Mouse (Mus musculus) limb, embryonic 11.5 days (tissue): ENCODE data around the gene Ugt1a7c. TPM values are rescaled to one million over a fixed set of nuclear protein-coding genes. Genes with fewer than 3 reads are reported as not detected.
"Not testable (repeated sequence)": the region's sequence is repeated elsewhere in the genome, so short reads cannot be mapped to it uniquely, and the experiment has no call there.

Experiments
- ATAC-seq: fragments of 200-750 bp; cut with Nextera tagmentation; 2 replicates; pipeline ENCODE4 v1.8.0; 2017; ENCODE audit warnings: low read depth; ENCODE audit not compliant: insufficient number of reproducible peaks, low FRiP score, low TSS enrichment
- DNase-seq: peaks from one replicate; pipeline ENCODE4 v3.0.0-alpha.2; 2015; ENCODE audit warnings: low spot score
- H3K27ac ChIP-seq: fragments of 300-500 bp; sonication (generic); replicated peaks from 2 replicates; pipeline ENCODE4 v1.5.1; 2014; ENCODE audit warnings: low read depth, mild to moderate bottlenecking, low read length
- H3K27me3 ChIP-seq: fragments of 300-500 bp; sonication (generic); 2 replicates; pipeline ENCODE4 v1.6.1; 2014; ENCODE audit warnings: mild to moderate bottlenecking, low read length, mixed read lengths; ENCODE audit not compliant: control insufficient read depth, insufficient read depth
- H3K36me3 ChIP-seq: fragments of 300-500 bp; sonication (generic); 2 replicates; pipeline ENCODE4 v1.6.1; 2014; ENCODE audit warnings: mild to moderate bottlenecking, low read length, moderate library complexity, mixed read lengths; ENCODE audit not compliant: control insufficient read depth, insufficient read depth
- H3K4me1 ChIP-seq: fragments of 300-500 bp; sonication (generic); 2 replicates; pipeline ENCODE4 v1.6.1; 2014; ENCODE audit warnings: low read length, mixed read lengths; ENCODE audit not compliant: control insufficient read depth, insufficient read depth
- H3K4me2 ChIP-seq: fragments of 300-500 bp; sonication (generic); 2 replicates; pipeline ENCODE4 v1.6.1; 2014; ENCODE audit warnings: low read depth, mild to moderate bottlenecking, moderate library complexity; ENCODE audit not compliant: severe bottlenecking
- H3K4me3 ChIP-seq: fragments of 300-500 bp; sonication (generic); 2 replicates; pipeline ENCODE4 v1.5.1; 2014; ENCODE audit warnings: low read depth, low read length
- H3K9ac ChIP-seq: fragments of 300-500 bp; sonication (generic); 2 replicates; pipeline ENCODE4 v1.6.1; 2014; ENCODE audit warnings: mild to moderate bottlenecking, low read length
- H3K9me3 ChIP-seq: fragments of 300-500 bp; sonication (generic); 2 replicates; pipeline ENCODE4 v1.6.1; 2016; ENCODE audit warnings: low read length; ENCODE audit not compliant: control insufficient read depth
- WGBS: fragments of 180-500 bp; shearing (Covaris S2); extraction: QIAGEN DNeasy Blood & Tissue Kit; methylation state at CpG from one replicate; pipeline ENCODE4 v1.1.7; 2014; 5-methylcytosine and 5-hydroxymethylcytosine counted together
- polyA plus RNA-seq: library from polyadenylated mRNA; unstranded; fragments of >200 nt; fragmentation: Nextera tagmentation; extraction: Ambion mirVana; gene quantifications from 2 replicates; pipeline ENCODE4 v1.2.1, GENCODE M21; 2014

Gene Ugt1a7c
- polyA plus RNA-seq, 1 experiment from 2014 or later = 0.79 TPM

DNA sequence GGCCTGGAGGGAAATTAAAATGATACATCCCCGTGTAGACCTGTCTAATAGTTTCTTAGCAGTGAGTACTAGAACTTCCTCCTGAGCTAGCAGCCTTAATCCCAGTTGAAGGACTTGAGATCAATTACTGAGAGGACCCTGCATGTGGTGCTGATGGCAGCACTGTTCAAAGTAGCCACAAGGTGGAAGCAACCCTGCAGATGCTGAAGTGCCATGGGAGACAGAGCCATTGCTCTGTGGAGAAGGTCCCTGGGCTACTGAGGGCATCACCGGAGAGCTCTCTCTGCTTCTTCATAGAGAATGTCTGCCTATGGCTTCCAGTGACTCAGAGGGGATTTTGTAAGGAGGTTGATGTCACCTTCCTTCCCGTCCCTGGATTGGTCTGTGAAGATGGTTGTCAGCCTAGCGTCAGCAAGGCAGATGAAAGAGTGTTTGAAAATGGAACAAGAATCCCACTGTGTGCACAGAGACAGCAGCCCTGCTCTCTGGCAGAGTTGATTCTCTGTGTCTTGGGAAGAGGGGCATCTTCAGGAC is 31.0 kb downstream of the Ugt1a7c start:
- DNase-seq, H3K27me3 ChIP-seq, H3K9ac ChIP-seq, H3K27ac ChIP-seq, H3K4me1 ChIP-seq, H3K9me3 ChIP-seq, H3K4me2 ChIP-seq, ATAC-seq, H3K4me3 ChIP-seq, H3K36me3 ChIP-seq: not testable (repeated sequence)
- WGBS = 82% methylated on average over 4 of the region's 4 CpGs

DNA sequence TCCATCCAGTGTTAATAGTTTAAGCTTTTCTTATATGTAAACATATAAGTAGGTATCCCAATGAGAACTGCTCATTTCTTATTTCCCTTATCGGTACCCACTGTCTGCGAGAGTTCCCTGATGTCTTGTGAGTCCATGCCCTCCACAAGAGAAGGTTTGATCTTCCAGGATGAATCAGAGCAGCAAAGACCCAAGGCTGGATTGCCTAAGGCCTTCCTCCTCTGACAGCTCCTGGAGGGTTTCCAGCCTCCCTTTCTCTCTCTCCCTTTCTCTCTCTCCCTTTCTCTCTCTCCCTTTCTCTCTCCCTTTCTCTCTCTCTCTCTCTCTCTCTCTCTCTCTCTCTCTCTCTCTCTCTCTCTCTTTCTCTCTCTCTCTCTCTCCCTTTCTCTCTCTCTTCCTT is 34.2 kb downstream of the Ugt1a7c start:
- DNase-seq, H3K36me3 ChIP-seq, H3K4me1 ChIP-seq, H3K4me3 ChIP-seq, ATAC-seq, H3K9ac ChIP-seq, H3K4me2 ChIP-seq, H3K27ac ChIP-seq, H3K27me3 ChIP-seq, H3K9me3 ChIP-seq: not testable (repeated sequence)
- WGBS = 89% methylated on average over 2 of the region's 2 CpGs

DNA sequence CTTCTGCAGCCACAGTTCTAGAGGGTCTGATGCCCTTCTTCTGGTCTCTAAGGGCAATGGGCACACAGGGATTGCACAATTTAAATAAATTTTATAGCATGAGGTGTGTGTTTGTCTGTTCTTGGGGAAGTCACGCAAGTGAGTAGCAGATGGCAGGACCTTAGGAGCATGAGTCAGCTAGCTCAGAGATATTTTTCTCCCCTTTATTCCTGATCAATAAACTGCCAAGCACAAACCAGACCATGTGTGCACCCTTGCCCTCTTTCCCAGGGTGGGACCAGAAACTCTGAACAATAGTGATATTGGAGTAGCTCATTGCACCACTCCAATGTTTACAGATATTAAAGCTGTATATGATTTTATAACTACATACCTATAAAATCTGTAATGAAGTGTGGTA is 35.4 kb downstream of the Ugt1a7c start:
- not testable (repeated sequence) for ATAC-seq, H3K9me3 ChIP-seq
- WGBS = 80% methylated on average over 1 of the region's 1 CpGs

DNA sequence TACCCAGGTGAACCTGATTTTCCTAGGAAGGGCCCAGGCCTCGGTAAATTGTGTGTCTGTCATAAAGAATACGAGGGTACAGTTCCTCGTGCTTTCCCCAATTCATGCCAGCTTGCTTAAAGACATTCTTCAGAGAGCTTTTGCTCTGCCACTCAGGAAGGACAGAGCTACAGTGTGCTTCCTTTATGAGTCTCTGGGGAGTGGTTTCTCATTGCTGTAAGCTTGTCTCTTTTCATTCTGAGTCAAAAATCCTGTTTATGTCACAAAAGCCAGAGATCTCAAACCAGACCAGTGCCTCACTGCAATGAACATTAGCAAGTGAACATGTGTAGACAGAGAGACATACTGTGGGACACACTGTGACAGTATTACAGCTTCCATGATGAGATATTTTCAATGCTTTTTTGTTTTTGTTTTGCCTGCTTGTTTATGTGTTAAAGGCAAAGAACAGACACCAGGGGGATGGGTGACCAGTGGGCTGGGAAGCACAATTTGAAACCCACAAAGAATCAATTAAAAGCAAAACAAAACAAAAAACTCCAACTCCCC is 39.1 kb downstream of the Ugt1a7c start:
- no peaks in the 10 kb centered on the region for H3K27me3 ChIP-seq
- no peak overlapping the region for H3K4me3 ChIP-seq
- no peaks in the 10 kb centered on the region for H3K9me3 ChIP-seq
- ATAC-seq (no peak), DNase-seq (no peak)
- no peak overlapping the region for H3K9ac ChIP-seq
- no peak overlapping the region for H3K27ac ChIP-seq
- no peaks in the 10 kb centered on the region for H3K4me1 ChIP-seq
- H3K36me3 ChIP-seq = no peaks in the 10 kb centered on the region
- 61% methylated on average over 3 of the region's 3 CpGs for WGBS
- H3K4me2 ChIP-seq = no peak overlapping the region

More for the DNA sequence above, 35.4 kb downstream of the Ugt1a7c start:
- H3K27ac ChIP-seq, H3K27me3 ChIP-seq, DNase-seq, H3K9ac ChIP-seq, H3K4me2 ChIP-seq, H3K4me3 ChIP-seq, H3K4me1 ChIP-seq, H3K36me3 ChIP-seq: not testable (repeated sequence)

DNA sequence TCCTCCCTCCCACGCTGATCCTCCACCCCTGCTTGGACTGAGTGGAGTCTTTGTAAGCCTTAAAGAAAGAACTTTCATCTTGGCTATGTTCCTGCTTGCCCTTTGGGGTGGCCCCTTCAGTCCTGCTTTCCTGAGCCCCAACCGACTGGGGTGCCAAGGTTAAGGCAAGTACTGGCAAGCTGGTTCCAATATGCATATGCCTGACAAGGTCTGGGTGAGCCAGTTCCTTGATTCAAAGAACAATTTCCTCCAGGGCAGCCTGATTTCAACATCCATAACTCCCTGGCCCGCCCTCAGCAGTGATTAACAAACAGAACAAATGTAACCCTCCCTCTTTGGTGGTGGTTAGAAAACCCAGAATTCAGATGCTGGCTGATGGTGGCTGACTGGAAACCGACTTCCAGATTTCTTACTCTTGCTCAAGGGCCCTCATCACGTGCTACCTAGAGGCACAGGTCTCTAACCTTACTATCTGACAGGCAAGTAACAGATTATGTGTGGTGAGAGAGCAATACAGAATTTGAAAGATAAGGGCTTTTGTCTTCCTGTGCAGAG is 39.7 kb downstream of the Ugt1a7c start, which contains the start of gene Ugt1a6a:
Gene Ugt1a6a, plus strand, starts transcription at position 353 of the 555 bp plus-strand sequence.
- not testable (repeated sequence) for H3K27ac ChIP-seq, H3K36me3 ChIP-seq, H3K27me3 ChIP-seq, H3K9ac ChIP-seq, DNase-seq, H3K4me1 ChIP-seq, H3K4me3 ChIP-seq, H3K9me3 ChIP-seq, H3K4me2 ChIP-seq, ATAC-seq
- WGBS = 55% methylated on average over 5 of the region's 5 CpGs

DNA sequence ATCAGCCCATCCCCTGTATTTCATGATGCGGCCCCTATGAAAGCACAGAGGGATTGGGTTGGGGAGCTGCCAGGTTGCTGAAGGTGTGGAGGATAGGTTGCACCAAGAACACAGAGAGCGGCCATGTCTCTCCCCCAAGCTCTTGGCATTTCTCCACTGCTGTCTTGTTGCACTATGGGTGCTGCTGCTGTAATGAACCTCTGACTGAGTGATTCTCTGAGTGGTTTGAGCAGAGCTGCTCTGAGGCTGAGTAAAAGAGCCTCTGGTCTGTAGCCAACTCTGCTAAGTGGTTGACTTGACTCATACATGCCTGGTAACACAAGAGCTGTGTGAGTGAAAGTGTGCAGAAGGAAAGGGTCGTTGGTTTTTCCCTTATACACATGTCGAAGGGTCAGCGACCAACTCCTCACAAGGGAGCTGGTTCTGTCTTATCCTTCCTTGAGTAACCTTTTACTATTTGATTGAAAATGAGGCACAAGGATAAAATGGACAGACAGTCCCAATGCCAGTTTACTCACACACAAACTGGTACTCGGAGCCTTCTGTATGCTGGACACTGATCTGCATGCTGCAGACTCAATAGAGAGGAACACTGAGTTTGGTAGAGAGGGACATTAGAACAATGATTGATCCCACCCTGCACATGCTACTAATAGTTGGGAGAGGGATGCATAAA is 40.5 kb downstream of the Ugt1a7c start:
- H3K36me3 ChIP-seq, H3K4me3 ChIP-seq, H3K9ac ChIP-seq, H3K4me2 ChIP-seq, H3K27ac ChIP-seq, DNase-seq, H3K4me1 ChIP-seq, H3K9me3 ChIP-seq, ATAC-seq, H3K27me3 ChIP-seq: not testable (repeated sequence)
- WGBS = 90% methylated on average over 5 of the region's 6 CpGs

DNA sequence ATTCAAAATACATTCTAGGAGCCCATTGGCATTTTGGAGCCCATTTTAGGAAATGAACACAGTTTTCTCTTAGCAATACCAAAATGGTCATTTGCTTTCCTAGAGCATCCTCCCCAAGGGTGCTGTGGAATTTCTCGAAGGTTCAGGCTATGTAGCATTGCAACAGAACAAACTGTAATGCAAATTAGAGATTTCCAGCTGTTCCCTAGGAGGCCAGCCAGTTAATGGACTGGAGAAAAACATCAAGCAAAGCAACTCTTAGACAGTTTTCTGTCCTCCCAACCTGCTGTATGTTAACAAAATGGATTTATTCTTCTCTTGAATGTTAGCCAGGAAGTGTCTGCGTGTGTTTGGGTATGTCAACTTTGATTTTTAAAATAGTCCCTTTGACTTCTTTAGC is 41.8 kb downstream of the Ugt1a7c start:
- H3K9me3 ChIP-seq = no peaks in the 10 kb centered on the region
- no peaks in the 10 kb centered on the region for H3K27me3 ChIP-seq
- no peak overlapping the region for H3K9ac ChIP-seq
- ATAC-seq (no peak), DNase-seq (no peak)
- H3K36me3 ChIP-seq = no peaks in the 10 kb centered on the region
- no peak overlapping the region for H3K4me3 ChIP-seq
- no peak overlapping the region for H3K27ac ChIP-seq
- H3K4me1 ChIP-seq = no peaks in the 10 kb centered on the region
- WGBS = 78% methylated on average over 2 of the region's 2 CpGs
- H3K4me2 ChIP-seq = no peak overlapping the region

DNA sequence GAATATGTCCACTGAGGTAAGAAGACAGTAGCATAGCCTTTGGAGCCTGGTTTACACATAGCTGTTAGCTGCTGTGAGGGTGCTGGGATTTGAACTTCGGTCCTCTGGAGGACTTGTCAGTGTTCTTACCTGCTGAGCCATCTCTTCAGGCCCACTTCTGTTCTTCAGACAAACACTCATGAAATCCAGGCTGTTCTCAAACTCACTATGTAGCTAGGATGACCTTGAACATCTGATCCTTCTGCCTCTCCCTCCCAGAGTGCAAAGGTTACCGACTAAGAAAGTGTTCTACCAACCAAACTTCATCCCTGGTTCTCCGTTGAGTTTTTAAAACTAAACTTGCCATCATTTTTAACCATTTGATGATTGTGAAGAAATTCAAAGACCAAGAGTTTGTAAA is 42.4 kb downstream of the Ugt1a7c start:
- WGBS = 87% methylated on average over 3 of the region's 3 CpGs
- no peak overlapping the region for H3K4me3 ChIP-seq
- DNase-seq (no peak), ATAC-seq (no peak)
- H3K27me3 ChIP-seq = no peaks in the 10 kb centered on the region
- no peak overlapping the region for H3K27ac ChIP-seq
- H3K36me3 ChIP-seq = no peaks in the 10 kb centered on the region
- no peak overlapping the region for H3K9ac ChIP-seq
- no peak overlapping the region for H3K4me2 ChIP-seq
- no peaks in the 10 kb centered on the region for H3K9me3 ChIP-seq
- no peaks in the 10 kb centered on the region for H3K4me1 ChIP-seq
